Mouse (Mus musculus) MEL (cell line): ENCODE results near the gene Tuba1a. TPM values are rescaled to one million over a fixed set of nuclear protein-coding genes. Genes with fewer than 3 reads are reported as not detected.

Experiments used
- DNase-seq: peaks from one replicate; pipeline ENCODE4 v3.0.0; 2011; ENCODE audit warnings: low read depth, low spot score
- H3K27ac ChIP-seq: 2 replicates; pipeline ENCODE4 v1.5.1; 2012; ENCODE audit warnings: low read depth, mild to moderate bottlenecking, control low read depth, low read length, moderate library complexity; ENCODE audit not compliant: control insufficient read depth
- H3K27me3 ChIP-seq, 2 experiments: fragments of 150-350 bp in 1 of 2; sonication (generic) in 1 of 2; 2 replicates each; pipeline ENCODE4 v1.6.1; 2012; ENCODE audit warnings: low read length in 2 of 2, mild to moderate bottlenecking in 2 of 2, improper control_type of control experiment in 1 of 2, moderate library complexity in 1 of 2; ENCODE audit not compliant: insufficient read depth in 2 of 2, control insufficient read depth in 1 of 2
- H3K36me3 ChIP-seq, 2 experiments: 2 replicates each; pipeline ENCODE4 v1.6.1; 2012 to 2014; ENCODE audit warnings: low read length in 2 of 2, improper control_type of control experiment in 1 of 2, inconsistent platforms in 1 of 2, mild to moderate bottlenecking in 1 of 2; ENCODE audit not compliant: insufficient read depth in 2 of 2, control insufficient read depth in 1 of 2
- H3K4me1 ChIP-seq, 2 experiments: fragments of 150-350 bp in 1 of 2; sonication (generic) in 1 of 2; 2 replicates each; pipeline ENCODE4 v1.6.1; 2012; ENCODE audit warnings: low read length in 2 of 2, improper control_type of control experiment in 1 of 2, mild to moderate bottlenecking in 1 of 2; ENCODE audit not compliant: insufficient read depth in 2 of 2, control insufficient read depth in 1 of 2
- H3K4me3 ChIP-seq, 2 experiments: fragments of 150-350 bp in 1 of 2; sonication (generic) in 1 of 2; 2 replicates each; pipeline ENCODE4 v1.5.1; 2012; ENCODE audit warnings: low read depth in 2 of 2, low read length in 2 of 2, mild to moderate bottlenecking in 2 of 2, moderate library complexity in 2 of 2, control low read depth in 1 of 2, improper control_type of control experiment in 1 of 2; ENCODE audit not compliant: control insufficient read depth in 1 of 2, insufficient read depth in 1 of 2
- H3K79me2 ChIP-seq: 2 replicates; pipeline ENCODE4 v1.6.1; 2012; ENCODE audit warnings: mild to moderate bottlenecking, low read length, moderate library complexity; ENCODE audit not compliant: control insufficient read depth, poor library complexity, insufficient read depth
- H3K9ac ChIP-seq: 2 replicates; pipeline ENCODE4 v1.6.1; 2012; ENCODE audit warnings: low read depth, mild to moderate bottlenecking, control low read depth, low read length, moderate library complexity; ENCODE audit not compliant: control insufficient read depth, poor library complexity, severe bottlenecking
- H3K9me3 ChIP-seq: fragments of 150-350 bp; sonication (generic); replicated peaks from 2 replicates; pipeline ENCODE4 v1.6.1; 2012; ENCODE audit warnings: mild to moderate bottlenecking, low read length, improper control_type of control experiment, moderate library complexity; ENCODE audit not compliant: insufficient read depth
- BHLHE40 ChIP-seq: IDR thresholded peaks from 2 replicates; pipeline ENCODE4 v1.6.1; 2012; ENCODE audit warnings: low read depth, mild to moderate bottlenecking, inconsistent platforms, low read length, improper control_type of control experiment, borderline replicate concordance
- CHD1 ChIP-seq: IDR thresholded peaks from 2 replicates; pipeline ENCODE4 v1.6.1; 2012; ENCODE audit warnings: low read depth, mild to moderate bottlenecking, inconsistent platforms, low read length, improper control_type of control experiment
- CTCF ChIP-seq, 3 experiments: IDR thresholded peaks in 2 of 3; conservative IDR thresholded peaks in 1 of 3; 2 replicates each; pipeline ENCODE4 v1.5.1; 2011 to 2012; ENCODE audit warnings: low read length in 3 of 3, low read depth in 2 of 3, mild to moderate bottlenecking in 2 of 3, improper control_type of control experiment in 1 of 3, inconsistent platforms in 1 of 3, mixed read lengths in 1 of 3, moderate library complexity in 1 of 3; ENCODE audit not compliant: control insufficient read depth in 1 of 3, insufficient read depth in 1 of 3, poor library complexity in 1 of 3, severe bottlenecking in 1 of 3
- E2F4 ChIP-seq: IDR thresholded peaks from 2 replicates; pipeline ENCODE4 v1.6.1; 2011; ENCODE audit warnings: low read depth, low read length, improper control_type of control experiment, borderline replicate concordance
- ELF1 ChIP-seq: IDR thresholded peaks from 2 replicates; pipeline ENCODE4 v1.6.1; 2014; ENCODE audit warnings: low read depth, mild to moderate bottlenecking, inconsistent platforms, low read length, improper control_type of control experiment, moderate library complexity
- EP300 ChIP-seq, 2 experiments: IDR thresholded peaks; 2 replicates each; pipeline ENCODE4 v1.6.1; 2011; ENCODE audit warnings: improper control_type of control experiment in 2 of 2, low read length in 2 of 2, low read depth in 1 of 2, mild to moderate bottlenecking in 1 of 2
- ETS1 ChIP-seq: IDR thresholded peaks from 2 replicates; pipeline ENCODE4 v1.6.1; 2012; ENCODE audit warnings: low read depth, mild to moderate bottlenecking, inconsistent platforms, low read length, improper control_type of control experiment, moderate library complexity
- GABPA ChIP-seq: IDR thresholded peaks from 2 replicates; pipeline ENCODE4 v1.6.1; 2012; ENCODE audit warnings: low read depth, mild to moderate bottlenecking, inconsistent platforms, low read length, improper control_type of control experiment, moderate library complexity
- JUND ChIP-seq: IDR thresholded peaks from 2 replicates; pipeline ENCODE4 v1.6.1; 2011; ENCODE audit warnings: low read depth, mild to moderate bottlenecking, improper control_type of control experiment, low read length
- MAFK ChIP-seq: IDR thresholded peaks from 2 replicates; pipeline ENCODE4 v1.6.1; 2011; ENCODE audit warnings: low read depth, mild to moderate bottlenecking, low read length, improper control_type of control experiment, borderline replicate concordance
- MAX ChIP-seq: IDR thresholded peaks from 2 replicates; pipeline ENCODE4 v1.6.1; 2011; ENCODE audit warnings: low read length, improper control_type of control experiment
- MEF2A ChIP-seq: IDR thresholded peaks from 2 replicates; pipeline ENCODE4 v1.6.1; 2014; ENCODE audit warnings: low read depth, mild to moderate bottlenecking, inconsistent platforms, low read length, improper control_type of control experiment; ENCODE audit not compliant: poor library complexity, insufficient replicate concordance, severe bottlenecking; ENCODE audit errors: extremely low read depth
- MYB ChIP-seq: IDR thresholded peaks from 2 replicates; pipeline ENCODE4 v1.6.1; 2011; ENCODE audit warnings: mild to moderate bottlenecking, low read depth, low read length, improper control_type of control experiment
- NELFE ChIP-seq: IDR thresholded peaks from 2 replicates; pipeline ENCODE4 v1.6.1; 2011; ENCODE audit warnings: low read depth, low read length, improper control_type of control experiment
- POLR2A ChIP-seq, 2 experiments: IDR thresholded peaks; 2 replicates each; pipeline ENCODE4 v1.6.1; 2011 to 2012; ENCODE audit warnings: low read length in 2 of 2, mild to moderate bottlenecking in 2 of 2, control low read depth in 1 of 2, improper control_type of control experiment in 1 of 2, low read depth in 1 of 2, moderate library complexity in 1 of 2; ENCODE audit not compliant: control insufficient read depth in 1 of 2, insufficient read depth in 1 of 2, poor library complexity in 1 of 2
- POLR2AphosphoS2 ChIP-seq: IDR thresholded peaks from 2 replicates; pipeline ENCODE4 v1.6.1; 2011; ENCODE audit warnings: low read length, improper control_type of control experiment
- POLR2AphosphoS5 ChIP-seq: IDR thresholded peaks from 2 replicates; pipeline ENCODE4 v1.6.1; 2012; ENCODE audit warnings: low read depth, borderline replicate concordance, mild to moderate bottlenecking, inconsistent platforms, low read length, moderate library complexity, mixed read lengths
- RAD21 ChIP-seq: IDR thresholded peaks from 2 replicates; pipeline ENCODE4 v1.6.1; 2011; ENCODE audit warnings: mild to moderate bottlenecking, low read depth, low read length, improper control_type of control experiment
- RCOR1 ChIP-seq: IDR thresholded peaks from 2 replicates; pipeline ENCODE4 v1.6.1; 2012; ENCODE audit warnings: low read depth, mild to moderate bottlenecking, inconsistent platforms, low read length, improper control_type of control experiment
- SIN3A ChIP-seq: IDR thresholded peaks from 2 replicates; pipeline ENCODE4 v1.6.1; 2012; ENCODE audit warnings: low read length, improper control_type of control experiment, inconsistent platforms
- SMC3 ChIP-seq: IDR thresholded peaks from 2 replicates; pipeline ENCODE4 v1.6.1; 2011; ENCODE audit warnings: low read depth, low read length, improper control_type of control experiment
- TAL1 ChIP-seq: IDR thresholded peaks from 2 replicates; pipeline ENCODE4 v1.6.1; 2012; ENCODE audit warnings: mild to moderate bottlenecking, inconsistent platforms, low read length, moderate library complexity, mixed read lengths
- TBP ChIP-seq: IDR thresholded peaks from 2 replicates; pipeline ENCODE4 v1.8.0; 2011; ENCODE audit warnings: low read depth, low read length, improper control_type of control experiment
- UBTF ChIP-seq: IDR thresholded peaks from 2 replicates; pipeline ENCODE4 v1.6.1; 2012; ENCODE audit warnings: low read depth, mild to moderate bottlenecking, inconsistent platforms, low read length, improper control_type of control experiment, moderate library complexity, borderline replicate concordance; ENCODE audit not compliant: insufficient read depth
- USF1 ChIP-seq: IDR thresholded peaks from 2 replicates; pipeline ENCODE4 v1.6.1; 2014; ENCODE audit warnings: low read depth, mild to moderate bottlenecking, inconsistent platforms, low read length, improper control_type of control experiment, moderate library complexity
- USF2 ChIP-seq, 2 experiments: IDR thresholded peaks; 2 replicates each; pipeline ENCODE4 v1.6.1; 2011 to 2012; ENCODE audit warnings: improper control_type of control experiment in 2 of 2, low read length in 2 of 2, borderline replicate concordance in 1 of 2, inconsistent platforms in 1 of 2, low read depth in 1 of 2, mild to moderate bottlenecking in 1 of 2; ENCODE audit not compliant: insufficient read depth in 1 of 2
- ZC3H11A ChIP-seq: IDR thresholded peaks from 2 replicates; pipeline ENCODE4 v1.6.1; 2012; ENCODE audit warnings: low read depth, mild to moderate bottlenecking, inconsistent platforms, low read length, improper control_type of control experiment
- ZKSCAN1 ChIP-seq: IDR thresholded peaks from 2 replicates; pipeline ENCODE4 v1.6.1; 2012; ENCODE audit warnings: low read depth, mild to moderate bottlenecking, inconsistent platforms, low read length, improper control_type of control experiment, moderate library complexity
- ZMIZ1 ChIP-seq: IDR thresholded peaks from 2 replicates; pipeline ENCODE4 v1.6.1; 2012; ENCODE audit warnings: low read depth, mild to moderate bottlenecking, inconsistent platforms, low read length, improper control_type of control experiment, moderate library complexity
- ZNF384 ChIP-seq: IDR thresholded peaks from 2 replicates; pipeline ENCODE4 v1.6.1; 2012; ENCODE audit warnings: low read depth, mild to moderate bottlenecking, inconsistent platforms, low read length, improper control_type of control experiment
- polyA plus RNA-seq, 2 experiments: library from polyadenylated mRNA; stranded (reverse) in 1 of 2; unstranded in 1 of 2; fragments of >175 nt in 1 of 2; fragments of >200 nt in 1 of 2; gene quantifications; 2 replicates each; pipeline versions ENCODE4 v1.2.1 to v1.2.4; 2012; ENCODE audit warnings: low replicate concordance in 2 of 2, low read depth in 1 of 2; ENCODE audit not compliant: insufficient read length in 2 of 2, insufficient read depth in 1 of 2, missing spikeins in 1 of 2
- total RNA-seq: library from RNA; depleted of rRNA; stranded (reverse); fragments of 300-350 nt; gene quantifications from 2 replicates; pipeline ENCODE4 v1.2.3, GENCODE M21; 2012

Gene Tuba1a
- total and polyA plus RNA-seq, 3 experiments: 83.6 to 112 TPM; not detected in 1

- TF ChIP-seq ZC3H11A (peak; percentile 58), GABPA (no peak; the same call in 1 of the 2 replicates), ETS1 (peak; percentile 78; the same call in 1 of the 2 replicates), EP300 (IDR thresholded peaks at IDR 0.05; ENCODE audit: low read depth in 1 of 2, low read length in 2 of 2) (peak in 1 of 2 experiments; percentile 58; a peak in 1 of 4 replicates)
Observed at GRCm38 (mm10) chr15:98993093-98993793, 39.7 kb upstream of the Tuba1a start (continued).

GRCm38 (mm10) chr15:98992086-98992912 lies 38.8 kb upstream of the Tuba1a start:
- peaks cover 3 to 13% of the 10 kb centered on the region in 2 experiments for H3K4me1 ChIP-seq
- H3K79me2 ChIP-seq: peaks cover 3% of the 10 kb centered on the region; the same call in 1 of the 2 replicates
- peaks cover 0 to 6% of the 10 kb centered on the region in 2 experiments; a peak in 1 of 4 replicates for H3K36me3 ChIP-seq
- peak overlapping the region; percentile 73 for H3K27ac ChIP-seq
- H3K9me3 ChIP-seq: no peaks in the 10 kb centered on the region
- no peaks in the 10 kb centered on the region for H3K27me3 ChIP-seq
- H3K9ac ChIP-seq: peak overlapping the region; percentile 77
- peak; percentile 98 for DNase-seq
- peak overlapping the region; percentile 70 to 73 for H3K4me3 ChIP-seq
- TF ChIP-seq ZNF384: no peak
- no peak; a peak in 1 of 4 replicates for TF ChIP-seq EP300 (IDR thresholded peaks at IDR 0.05; ENCODE audit: low read depth in 1 of 2, low read length in 2 of 2)
- no peak for TF ChIP-seq POLR2AphosphoS5
- TF ChIP-seq USF1: no peak
- no peak for TF ChIP-seq USF2 (IDR thresholded peaks at IDR 0.05; ENCODE audit: borderline replicate concordance in 1 of 2, insufficient read depth in 1 of 2, low read depth in 1 of 2, low read length in 2 of 2)
- peak; percentile 33 for TF ChIP-seq ETS1
- TF ChIP-seq POLR2AphosphoS2: no peak
- TF ChIP-seq MAFK: no peak
- 0 out of 2 replicates have a peak, but pooled peaks have one; percentile 69 for TF ChIP-seq E2F4
- peak; percentile 77 for TF ChIP-seq ELF1
- no peak for TF ChIP-seq MEF2A
- no peak for TF ChIP-seq UBTF
- peak; percentile 46 for TF ChIP-seq NELFE
- TF ChIP-seq ZKSCAN1: no peak
- no peak for TF ChIP-seq JUND
- TF ChIP-seq MAX: peak; percentile 59; the same call in 1 of the 2 replicates
- TF ChIP-seq CTCF (IDR thresholded peaks at IDR 0.05 in 2 of 3, conservative IDR thresholded peaks at IDR 0.05 in 1 of 3; ENCODE audit: control insufficient read depth in 1 of 3, insufficient read depth in 1 of 3, low read depth in 2 of 3, low read length in 3 of 3, poor library complexity in 1 of 3, severe bottlenecking in 1 of 3): no peak
- TF ChIP-seq SMC3: no peak
- no peak for TF ChIP-seq RAD21
- peak; percentile 75; the same call in 1 of the 2 replicates for TF ChIP-seq TBP
- no peak for TF ChIP-seq ZC3H11A
- peak; percentile 51; the same call in 1 of the 2 replicates for TF ChIP-seq RCOR1
- TF ChIP-seq ZMIZ1: peak; percentile 24; the same call in 1 of the 2 replicates
- TF ChIP-seq GABPA: no peak
- no peak; the same call in 1 of the 2 replicates for TF ChIP-seq SIN3A
- TF ChIP-seq CHD1: peak; percentile 51; the same call in 1 of the 2 replicates
- TF ChIP-seq BHLHE40: no peak
- TF ChIP-seq TAL1: no peak
- no peak for TF ChIP-seq MYB
- peak in 1 of 2 experiments; percentile 64; a peak in 3 of 4 replicates for TF ChIP-seq POLR2A (IDR thresholded peaks at IDR 0.05; ENCODE audit: control insufficient read depth in 1 of 2, insufficient read depth in 1 of 2, low read depth in 1 of 2, low read length in 2 of 2, poor library complexity in 1 of 2)
